Mouse (Mus musculus) thymus, adult 2 months (tissue): ENCODE measurements around the gene Ush2a. TPM values are rescaled to one million over a fixed set of nuclear protein-coding genes. Genes with fewer than 3 reads are reported as not detected.

ENCODE experiments used
- DNase-seq: peaks from one replicate; pipeline ENCODE4 v3.0.0; 2021
- H3K27ac ChIP-seq: fragments of 200-500 bp; 2 replicates; pipeline ENCODE4 v1.5.1; 2012; ENCODE audit warnings: low read length, control low read depth; ENCODE audit not compliant: control insufficient read depth, insufficient read depth
- H3K27me3 ChIP-seq: fragments of 200-500 bp; 2 replicates; pipeline ENCODE4 v1.6.1; 2012; ENCODE audit warnings: mild to moderate bottlenecking, low read length, moderate library complexity, mixed read lengths; ENCODE audit not compliant: control insufficient read depth, insufficient read depth
- H3K36me3 ChIP-seq: fragments of 200-500 bp; 2 replicates; pipeline ENCODE4 v1.6.1; 2012; ENCODE audit warnings: mild to moderate bottlenecking, low read length, moderate library complexity; ENCODE audit not compliant: control insufficient read depth, insufficient read depth
- H3K4me1 ChIP-seq: fragments of 200-500 bp; replicated peaks from 2 replicates; pipeline ENCODE4 v1.6.1; 2012; ENCODE audit warnings: low read length; ENCODE audit not compliant: control insufficient read depth, insufficient read depth
- H3K4me3 ChIP-seq: fragments of 200-500 bp; 2 replicates; pipeline ENCODE4 v1.5.1; 2012; ENCODE audit warnings: mild to moderate bottlenecking, low read length, control low read depth, moderate library complexity; ENCODE audit not compliant: control insufficient read depth, insufficient read depth
- CTCF ChIP-seq: fragments of 200-500 bp; IDR thresholded peaks from 2 replicates; pipeline ENCODE4 v1.5.1; 2012; ENCODE audit warnings: mild to moderate bottlenecking, control low read depth, low read length, moderate library complexity, borderline replicate concordance; ENCODE audit not compliant: control insufficient read depth, poor library complexity, insufficient read depth; ENCODE audit errors: extremely low read depth
- POLR2A ChIP-seq: fragments of 200-500 bp; IDR thresholded peaks from 2 replicates; pipeline ENCODE4 v1.6.1; 2012; ENCODE audit warnings: mild to moderate bottlenecking, low read length, control low read depth, moderate library complexity; ENCODE audit not compliant: control insufficient read depth, poor library complexity, insufficient read depth; ENCODE audit errors: extremely low read depth
- WGBS: fragments of 180-500 bp; shearing (Covaris S2); methylation state at CpG from one replicate; pipeline ENCODE4 v1.1.7; 2018; 5-methylcytosine and 5-hydroxymethylcytosine counted together
- polyA plus RNA-seq: library from polyadenylated mRNA; depleted of rRNA; stranded (reverse); fragments of >200 nt; gene quantifications from 2 replicates; pipeline ENCODE4 v1.2.3, GENCODE M21; 2012

Gene Ush2a
- polyA plus RNA-seq, 1 experiment: 0.05 TPM

DNA sequence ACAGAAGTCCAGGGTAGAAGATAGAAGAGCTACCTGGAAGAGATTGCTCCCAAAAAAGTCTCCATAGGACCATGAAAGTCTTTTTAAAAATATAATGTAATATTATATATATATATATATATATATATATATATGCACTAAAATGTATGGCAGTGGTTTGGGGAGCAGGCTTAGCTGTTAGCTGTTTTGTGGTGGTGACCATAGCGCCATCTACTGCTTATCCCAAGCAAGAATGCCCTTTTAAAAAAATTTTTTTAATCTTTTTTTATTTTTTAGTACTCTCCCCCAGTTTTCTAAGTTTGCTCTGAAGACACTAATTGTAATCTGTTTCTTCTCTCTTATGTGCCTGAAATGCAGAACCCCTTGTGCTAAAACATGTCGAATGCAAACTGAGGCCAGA is 543.2 kb downstream of the Ush2a start:
- no peak for TF ChIP-seq POLR2A
- TF ChIP-seq CTCF: no peak
- H3K27me3 ChIP-seq: no peaks in the 10 kb centered on the region
- DNase-seq: no peak
- no peak overlapping the region for H3K4me3 ChIP-seq
- no peaks in the 10 kb centered on the region for H3K36me3 ChIP-seq
- H3K4me1 ChIP-seq: no peaks in the 10 kb centered on the region
- WGBS: 21% methylated on average over 2 of the region's 2 CpGs
- no peak overlapping the region for H3K27ac ChIP-seq

DNA sequence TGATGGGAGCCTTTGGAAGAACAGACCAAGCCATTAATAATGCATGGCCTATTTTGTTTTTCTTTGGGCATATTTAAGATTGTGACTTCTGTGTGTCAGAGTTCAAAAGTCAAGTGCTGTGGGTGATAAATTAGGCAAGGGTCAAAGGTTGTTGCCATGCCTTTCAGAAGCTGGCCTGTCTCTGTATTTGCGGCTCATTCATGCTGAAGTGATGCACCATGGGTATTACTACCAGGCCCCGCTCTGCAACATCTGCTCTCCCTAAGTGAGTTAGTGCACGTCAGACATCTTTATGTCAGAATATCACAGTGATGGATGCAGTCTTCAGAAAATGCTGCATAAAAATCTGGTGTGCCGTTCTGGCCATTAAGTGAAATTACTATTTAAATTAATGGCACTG is 544.0 kb downstream of the Ush2a start:
- Histone ChIP-seq H3K4me3 (no peak overlapping the region), H3K4me1 (no peaks in the 10 kb centered on the region), H3K27me3 (no peaks in the 10 kb centered on the region), H3K36me3 (no peaks in the 10 kb centered on the region), H3K27ac (no peak overlapping the region)
- no peak for DNase-seq
- 85% methylated on average over 4 of the region's 4 CpGs for WGBS
- TF ChIP-seq CTCF (no peak), POLR2A (no peak)

DNA sequence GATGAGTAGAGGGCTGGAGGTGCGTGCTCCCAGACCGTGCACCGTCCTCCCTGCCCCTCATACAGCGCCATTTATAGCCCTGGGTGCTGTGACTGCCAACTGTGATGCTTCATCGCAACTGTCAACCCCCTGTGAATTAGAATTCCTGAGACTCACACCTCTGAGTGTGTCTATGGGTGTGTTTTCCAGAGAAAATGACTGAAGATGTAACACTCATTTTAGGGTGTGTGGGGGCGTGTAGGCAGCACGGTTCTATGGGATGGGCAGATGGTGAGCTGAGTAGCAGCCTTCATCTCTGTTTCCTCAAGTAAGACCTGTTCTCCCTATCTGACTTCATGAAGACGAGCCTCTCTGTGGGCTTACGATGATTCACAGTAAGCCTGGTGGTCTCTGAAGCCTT is 548.8 kb downstream of the Ush2a start:
- Histone ChIP-seq H3K4me1 (no peaks in the 10 kb centered on the region), H3K4me3 (no peak overlapping the region), H3K27me3 (no peaks in the 10 kb centered on the region), H3K27ac (no peak overlapping the region), H3K36me3 (no peaks in the 10 kb centered on the region)
- 86% methylated on average over 9 of the region's 9 CpGs for WGBS
- TF ChIP-seq CTCF (no peak), POLR2A (no peak)
- DNase-seq: no peak

DNA sequence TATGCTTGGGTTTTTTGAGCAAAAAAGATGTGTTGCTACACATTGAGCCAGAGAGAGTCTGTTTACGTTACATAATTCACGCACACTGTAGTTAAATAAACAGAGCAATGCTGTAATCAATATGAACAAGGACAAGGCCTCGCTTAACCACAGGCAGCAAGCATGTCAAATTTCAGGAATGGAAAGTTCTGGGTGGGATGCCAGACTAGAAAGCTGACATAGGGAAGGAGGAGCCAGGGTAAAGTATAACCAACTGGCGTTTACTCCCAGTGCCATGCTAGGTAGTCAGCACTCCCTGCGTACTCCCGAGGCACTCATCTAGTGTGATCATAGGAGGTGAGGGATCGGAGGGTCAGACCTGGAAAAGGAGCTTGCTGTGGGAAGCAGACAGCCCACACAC is 553.2 kb downstream of the Ush2a start:
- 94% methylated on average over 7 of the region's 7 CpGs for WGBS
- no peak for DNase-seq
- TF ChIP-seq CTCF (no peak), POLR2A (no peak)
- no peak overlapping the region for H3K4me3 ChIP-seq
- H3K27me3 ChIP-seq: no peaks in the 10 kb centered on the region
- H3K36me3 ChIP-seq: no peaks in the 10 kb centered on the region
- H3K27ac ChIP-seq: no peak overlapping the region
- H3K4me1 ChIP-seq: no peaks in the 10 kb centered on the region

DNA sequence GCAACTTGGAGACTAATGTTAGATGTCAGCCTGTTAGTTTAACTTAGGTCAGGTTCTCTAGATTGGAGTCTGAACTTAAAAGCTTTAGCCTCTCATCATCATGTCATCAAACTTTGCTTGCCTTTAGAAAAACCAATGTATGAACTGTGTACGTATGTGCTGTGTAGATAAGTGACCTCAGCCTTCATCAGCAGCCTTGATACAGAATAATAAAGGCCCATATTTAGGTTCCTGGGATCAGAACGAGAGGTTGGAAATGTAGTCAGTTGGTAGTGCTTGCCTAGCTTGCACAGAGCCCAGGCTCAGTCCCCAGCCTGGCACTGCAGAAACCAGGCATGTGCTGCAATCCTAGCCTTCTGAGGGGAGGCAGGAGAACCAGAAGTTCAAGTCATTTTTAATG is 562.4 kb downstream of the Ush2a start:
- Histone ChIP-seq H3K4me3 (no peak overlapping the region), H3K36me3 (no peaks in the 10 kb centered on the region), H3K27ac (no peak overlapping the region), H3K4me1 (no peaks in the 10 kb centered on the region), H3K27me3 (no peaks in the 10 kb centered on the region)
- DNase-seq: no peak
- WGBS: 94% methylated on average over 2 of the region's 2 CpGs
- TF ChIP-seq POLR2A (no peak), CTCF (no peak)

DNA sequence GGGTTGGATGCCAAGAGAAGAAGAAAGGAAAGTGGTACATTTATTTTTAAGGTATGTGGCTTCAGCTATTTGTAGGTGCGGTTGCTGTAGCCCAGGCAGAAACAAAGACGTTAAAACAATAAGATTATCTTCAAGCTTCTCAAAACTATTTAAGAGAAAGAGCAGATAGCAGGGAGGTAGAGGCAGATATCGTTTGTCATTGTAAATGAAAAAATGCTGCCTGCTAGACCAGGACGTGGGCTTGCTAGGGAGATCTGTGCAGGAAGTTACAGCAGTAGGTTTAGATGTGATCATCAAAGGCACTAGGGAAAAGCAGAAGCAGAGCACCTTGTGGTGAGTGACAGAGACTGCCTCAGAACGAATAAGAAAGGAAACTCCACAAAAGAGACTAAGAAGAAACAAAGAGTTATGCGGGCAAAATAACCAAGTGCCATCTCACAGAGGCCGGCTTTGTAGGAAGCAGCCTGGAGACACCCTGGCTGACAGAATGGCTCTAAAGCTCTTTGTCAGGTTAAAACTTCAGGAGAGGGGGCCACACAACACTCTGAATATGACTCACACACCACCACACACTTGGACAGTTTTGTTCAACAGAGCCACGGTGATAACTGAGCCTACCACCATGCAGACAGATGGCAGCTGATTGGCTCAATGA is 563.2 kb downstream of the Ush2a start:
- H3K4me1 ChIP-seq: no peaks in the 10 kb centered on the region
- TF ChIP-seq POLR2A: no peak
- no peak for TF ChIP-seq CTCF
- H3K4me3 ChIP-seq: no peak overlapping the region
- DNase-seq: no peak
- H3K27me3 ChIP-seq: no peaks in the 10 kb centered on the region
- no peaks in the 10 kb centered on the region for H3K36me3 ChIP-seq
- WGBS: 50% methylated on average over 8 of the region's 8 CpGs
- H3K27ac ChIP-seq: no peak overlapping the region
